Mouse (Mus musculus) gastrocnemius, adult 18-20 months (tissue): ENCODE measurements at regions not wholly inside any gene's neighbourhood (a gene's known extent, or its start where the extent isn't known, plus 50 kb on each side); places are given as distances from the start of the nearest gene placed in this dataset.

ENCODE experiments used
- DNase-seq: peaks from one replicate; pipeline ENCODE4 v3.0.0; 2021; ENCODE audit warnings: low spot score

GRCm38 (mm10) chr17:80891656-80892055, 52.8 kb upstream of the Tmem178 start:
- no peak for DNase-seq

GRCm38 (mm10) chr17:80889095-80889494, 55.3 kb upstream of the Tmem178 start:
- no peak for DNase-seq

GRCm38 (mm10) chr17:80887749-80888119, 56.7 kb upstream of the Tmem178 start:
- no peak for DNase-seq

GRCm38 (mm10) chr17:80887021-80887748, 57.2 kb upstream of the Tmem178 start:
- DNase-seq = peak; percentile 7

- DNase-seq = no peak
Observed at GRCm38 (mm10) chr17:80886211-80886701, 58.2 kb upstream of the Tmem178 start.

GRCm38 (mm10) chr17:80885706-80886105, 58.7 kb upstream of the Tmem178 start:
- DNase-seq = no peak

- no peak for DNase-seq
Observed at GRCm38 (mm10) chr17:80884886-80885285, 59.5 kb upstream of the Tmem178 start.

- DNase-seq = no peak
Observed at GRCm38 (mm10) chr17:80882476-80882875, 62.0 kb upstream of the Tmem178 start.

GRCm38 (mm10) chr17:80880325-80880724, 64.1 kb upstream of the Tmem178 start:
- DNase-seq = no peak

GRCm38 (mm10) chr17:80875352-80876044, 68.9 kb upstream of the Tmem178 start:
- peak; percentile 22 for DNase-seq

- no peak for DNase-seq
Observed at GRCm38 (mm10) chr17:80870965-80871364, 73.5 kb upstream of the Tmem178 start.

- no peak for DNase-seq
Observed at GRCm38 (mm10) chr17:80862338-80862737, 82.1 kb upstream of the Tmem178 start.

- DNase-seq = no peak
Observed at GRCm38 (mm10) chr17:80846996-80847810, 97.2 kb upstream of the Tmem178 start.

GRCm38 (mm10) chr17:80845349-80845748, 99.1 kb upstream of the Tmem178 start:
- no peak for DNase-seq

- DNase-seq = no peak
Observed at GRCm38 (mm10) chr17:80841903-80842302, 102.5 kb upstream of the Tmem178 start.

GRCm38 (mm10) chr17:80840896-80841295, 103.5 kb upstream of the Tmem178 start:
- no peak for DNase-seq

GRCm38 (mm10) chr17:80840452-80840851, 104.0 kb upstream of the Tmem178 start:
- no peak for DNase-seq

GRCm38 (mm10) chr17:80834701-80835100, 106.4 kb upstream of the Map4k3 start:
- DNase-seq = no peak

- DNase-seq = no peak
Observed at GRCm38 (mm10) chr17:80834176-80834517, 105.9 kb upstream of the Map4k3 start.

- DNase-seq = no peak
Observed at GRCm38 (mm10) chr17:80833355-80834175, 105.3 kb upstream of the Map4k3 start.

GRCm38 (mm10) chr17:80831686-80832085, 103.4 kb upstream of the Map4k3 start:
- DNase-seq = no peak
